Mouse (Mus musculus) stomach, embryonic 16.5 days (tissue): ENCODE results near the gene Fermt2. TPM values are rescaled to one million over a fixed set of nuclear protein-coding genes. Genes with fewer than 3 reads are reported as not detected.

Source experiments
- ATAC-seq: fragments of 200-750 bp; cut with Nextera tagmentation; 2 replicates; pipeline ENCODE4 v1.8.0; 2017; ENCODE audit warnings: moderate number of reproducible peaks, moderate TSS enrichment; ENCODE audit not compliant: insufficient read depth, low FRiP score
- H3K27ac ChIP-seq: fragments of 300-500 bp; sonication (generic); 2 replicates; pipeline ENCODE4 v1.5.1; 2014; ENCODE audit warnings: low read length
- H3K27me3 ChIP-seq: fragments of 300-500 bp; sonication (generic); 2 replicates; pipeline ENCODE4 v1.6.1; 2014; ENCODE audit warnings: low read length, control low read depth, mixed read lengths; ENCODE audit not compliant: control insufficient read depth, insufficient read depth
- H3K36me3 ChIP-seq: fragments of 300-500 bp; sonication (generic); 2 replicates; pipeline ENCODE4 v1.6.1; 2014; ENCODE audit warnings: low read length; ENCODE audit not compliant: control insufficient read depth, insufficient read depth
- H3K4me1 ChIP-seq: fragments of 300-500 bp; sonication (generic); 2 replicates; pipeline ENCODE4 v1.6.1; 2014; ENCODE audit warnings: low read length, control low read depth, mixed read lengths; ENCODE audit not compliant: control insufficient read depth, insufficient read depth
- H3K4me2 ChIP-seq: fragments of 300-500 bp; sonication (generic); 2 replicates; pipeline ENCODE4 v1.6.1; 2014; ENCODE audit warnings: low read depth, low read length, mixed read lengths
- H3K4me3 ChIP-seq: fragments of 300-500 bp; sonication (generic); replicated peaks from 2 replicates; pipeline ENCODE4 v1.5.1; 2014; ENCODE audit warnings: mild to moderate bottlenecking, low read length
- H3K9ac ChIP-seq: fragments of 300-500 bp; sonication (generic); 2 replicates; pipeline ENCODE4 v1.6.1; 2014; ENCODE audit warnings: low read length
- H3K9me3 ChIP-seq: fragments of 300-500 bp; sonication (generic); replicated peaks from 2 replicates; pipeline ENCODE4 v1.6.1; 2016; ENCODE audit warnings: low read length, control low read depth; ENCODE audit not compliant: control insufficient read depth
- WGBS: fragments of 180-500 bp; shearing (Covaris S2); extraction: QIAGEN DNeasy Blood & Tissue Kit; methylation state at CpG from one replicate; pipeline ENCODE4 v1.1.7; 2014; 5-methylcytosine and 5-hydroxymethylcytosine counted together
- polyA plus RNA-seq: library from polyadenylated mRNA; unstranded; fragments of >200 nt; fragmentation: Nextera tagmentation; extraction: Ambion mirVana; gene quantifications from 2 replicates; pipeline ENCODE4 v1.2.1, GENCODE M21; 2015

The Fermt2 gene
- polyA plus RNA-seq, 1 experiment from 2014 or later = 235 TPM

- H3K9ac ChIP-seq = no peak overlapping the region
Measured at GRCm38 (mm10) chr14:45552431-45552830, 22.5 kb upstream of the Fermt2 start.

GRCm38 (mm10) chr14:45551121-45551768 is 21.3 kb upstream of the Fermt2 start:
- no peaks in the 10 kb centered on the region for H3K9me3 ChIP-seq
- no peak overlapping the region for H3K4me2 ChIP-seq

More at GRCm38 (mm10) chr14:45552431-45552830, 22.5 kb upstream of the Fermt2 start:
- no peak overlapping the region for H3K4me3 ChIP-seq
- H3K4me2 ChIP-seq = no peak overlapping the region
- H3K36me3 ChIP-seq = no peaks in the 10 kb centered on the region
- no peak overlapping the region for H3K27ac ChIP-seq
- no peak for ATAC-seq
- no peaks in the 10 kb centered on the region for H3K9me3 ChIP-seq
- 0 out of 2 replicates have a peak, but pooled peaks cover 4% of the 10 kb centered on the region for H3K4me1 ChIP-seq
- 78% methylated on average over 4 of the region's 4 CpGs for WGBS
- no peaks in the 10 kb centered on the region for H3K27me3 ChIP-seq

GRCm38 (mm10) chr14:45550010-45550647 is 20.2 kb upstream of the Fermt2 start:
- Histone ChIP-seq H3K4me1 (0 out of 2 replicates have a peak, but pooled peaks cover 4% of the 10 kb centered on the region), H3K27me3 (no peaks in the 10 kb centered on the region), H3K4me2 (no peak overlapping the region), H3K9me3 (no peaks in the 10 kb centered on the region), H3K4me3 (no peak overlapping the region), H3K27ac (no peak overlapping the region), H3K9ac (no peak overlapping the region), H3K36me3 (no peaks in the 10 kb centered on the region)
- WGBS = 62% methylated on average over 13 of the region's 13 CpGs
- no peak for ATAC-seq

More at GRCm38 (mm10) chr14:45551121-45551768, 21.3 kb upstream of the Fermt2 start:
- Histone ChIP-seq H3K4me1 (0 out of 2 replicates have a peak, but pooled peaks cover 4% of the 10 kb centered on the region), H3K27me3 (no peaks in the 10 kb centered on the region), H3K36me3 (no peaks in the 10 kb centered on the region), H3K4me3 (no peak overlapping the region), H3K9ac (no peak overlapping the region), H3K27ac (no peak overlapping the region)
- ATAC-seq = no peak
- WGBS = 61% methylated on average over 17 of the region's 17 CpGs

GRCm38 (mm10) chr14:45548118-45548517 is 18.2 kb upstream of the Fermt2 start:
- no peak overlapping the region for H3K4me3 ChIP-seq
- no peaks in the 10 kb centered on the region for H3K27me3 ChIP-seq
- no peak overlapping the region for H3K9ac ChIP-seq
- no peak overlapping the region for H3K4me2 ChIP-seq
- H3K36me3 ChIP-seq = no peaks in the 10 kb centered on the region
- ATAC-seq = no peak
- 69% methylated on average over 3 of the region's 3 CpGs for WGBS
- no peak overlapping the region for H3K27ac ChIP-seq
- no peaks in the 10 kb centered on the region for H3K4me1 ChIP-seq
- H3K9me3 ChIP-seq = no peaks in the 10 kb centered on the region

- ATAC-seq = no peak
- Histone ChIP-seq H3K27ac (no peak overlapping the region), H3K9me3 (no peaks in the 10 kb centered on the region), H3K27me3 (no peaks in the 10 kb centered on the region), H3K4me1 (no peaks in the 10 kb centered on the region), H3K4me2 (no peak overlapping the region), H3K36me3 (no peaks in the 10 kb centered on the region), H3K4me3 (no peak overlapping the region), H3K9ac (no peak overlapping the region)
- WGBS = 82% methylated on average over 7 of the region's 7 CpGs
Measured at GRCm38 (mm10) chr14:45544905-45545304, 15.0 kb upstream of the Fermt2 start.

- H3K4me3 ChIP-seq = no peak overlapping the region
- H3K9ac ChIP-seq = no peak overlapping the region
- H3K9me3 ChIP-seq = no peaks in the 10 kb centered on the region
- H3K36me3 ChIP-seq = no peaks in the 10 kb centered on the region
- no peaks in the 10 kb centered on the region for H3K27me3 ChIP-seq
- H3K4me2 ChIP-seq = no peak overlapping the region
- no peaks in the 10 kb centered on the region for H3K4me1 ChIP-seq
- no peak for ATAC-seq
- 69% methylated on average over 5 of the region's 6 CpGs for WGBS
- no peak overlapping the region for H3K27ac ChIP-seq
Measured at GRCm38 (mm10) chr14:45544026-45544425, 14.1 kb upstream of the Fermt2 start.

- H3K4me3 ChIP-seq = no peak overlapping the region
- no peaks in the 10 kb centered on the region for H3K27me3 ChIP-seq
- peak; percentile 59 for ATAC-seq
- H3K27ac ChIP-seq = peak overlapping the region; percentile 34
- WGBS = 28% methylated on average over 12 of the region's 12 CpGs
- H3K9me3 ChIP-seq = no peaks in the 10 kb centered on the region
- no peak overlapping the region; the same call in 1 of the 2 replicates for H3K9ac ChIP-seq
- no peaks in the 10 kb centered on the region for H3K4me1 ChIP-seq
- peak overlapping the region; percentile 6; the same call in 1 of the 2 replicates for H3K4me2 ChIP-seq
- no peaks in the 10 kb centered on the region for H3K36me3 ChIP-seq
Measured at GRCm38 (mm10) chr14:45539659-45540468, 9.9 kb upstream of the Fermt2 start.

- H3K36me3 ChIP-seq = no peaks in the 10 kb centered on the region
- no peaks in the 10 kb centered on the region for H3K27me3 ChIP-seq
- WGBS = 1% methylated on average over 37 of the region's 37 CpGs
- peaks cover 3% of the 10 kb centered on the region; the same call in 1 of the 2 replicates for H3K4me1 ChIP-seq
- H3K4me2 ChIP-seq = peak overlapping the region; percentile 80
- peak; percentile 20 for ATAC-seq
- H3K9me3 ChIP-seq = no peaks in the 10 kb centered on the region
- H3K9ac ChIP-seq = peak overlapping the region; percentile 86
- H3K4me3 ChIP-seq = peak overlapping the region; percentile 77
- H3K27ac ChIP-seq = peak overlapping the region; percentile 95
Measured at GRCm38 (mm10) chr14:45530364-45531345, 737 bp upstream of the Fermt2 start.
